Mouse (Mus musculus): ENCODE results near the gene Ly6g6f. TPM values are rescaled to one million over a fixed set of nuclear protein-coding genes. Genes with fewer than 3 reads are reported as not detected.

Gene Ly6g6f
- polyA plus RNA-seq, 1 experiment from 2014 or later = 10.5 TPM

DNA sequence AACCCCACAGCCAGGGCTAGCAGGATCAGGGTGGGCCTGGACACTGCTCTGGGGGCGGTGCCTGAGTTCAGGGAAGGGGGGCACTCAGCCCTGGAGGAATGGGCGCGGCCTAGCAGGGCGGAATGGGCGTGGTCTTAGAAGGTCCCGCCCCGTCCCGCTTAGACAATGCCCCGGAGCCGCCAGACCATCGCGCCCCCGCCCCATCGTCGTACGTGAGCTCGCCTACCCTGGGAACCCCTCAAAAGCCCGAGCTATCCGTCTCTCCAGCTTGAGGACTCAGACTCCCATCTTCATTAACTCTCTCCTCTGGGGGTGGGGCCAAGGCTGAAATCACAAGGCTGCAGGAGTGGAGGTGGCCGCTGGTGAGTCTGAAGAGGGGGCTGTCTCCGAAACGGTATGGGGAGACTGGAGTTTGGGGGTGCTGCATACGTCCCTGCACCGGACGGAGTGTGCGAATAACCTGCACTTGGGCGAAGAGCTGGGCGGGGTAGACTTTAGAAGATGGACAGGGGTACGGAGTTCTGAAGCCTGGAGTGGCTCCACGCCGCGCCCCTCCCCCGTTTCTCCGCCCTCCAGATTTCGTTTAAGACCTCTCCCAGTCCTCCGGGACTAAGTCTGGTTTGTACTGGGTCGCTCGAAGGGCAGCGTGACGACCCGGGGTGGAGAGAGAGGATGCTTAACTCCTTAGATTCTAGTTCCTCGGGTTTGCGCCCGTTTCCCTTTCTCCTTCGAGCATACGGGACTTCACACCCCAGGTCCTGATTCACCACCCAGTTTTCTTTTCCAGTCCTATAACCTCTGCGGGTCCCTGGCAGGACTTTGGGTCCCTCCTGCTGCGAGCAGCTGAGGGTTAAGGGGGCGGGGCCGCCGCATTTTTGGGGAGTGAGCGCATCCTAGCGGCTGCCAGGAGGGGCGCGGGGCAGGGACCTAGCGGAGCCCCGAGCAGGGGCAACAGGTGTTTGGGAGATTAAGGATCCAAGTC is 26.2 kb downstream of the Ly6g6f start, which contains the start of gene Ddah2:
Gene Ddah2 (plus strand): TSS at position 125 of the 982 bp plus-strand sequence.
- Histone ChIP-seq H3K27ac (peak within 1 kb of the TSS; percentile 74), H3K36me3 (peaks cover 56% of the 10 kb centered on the region)

DNA sequence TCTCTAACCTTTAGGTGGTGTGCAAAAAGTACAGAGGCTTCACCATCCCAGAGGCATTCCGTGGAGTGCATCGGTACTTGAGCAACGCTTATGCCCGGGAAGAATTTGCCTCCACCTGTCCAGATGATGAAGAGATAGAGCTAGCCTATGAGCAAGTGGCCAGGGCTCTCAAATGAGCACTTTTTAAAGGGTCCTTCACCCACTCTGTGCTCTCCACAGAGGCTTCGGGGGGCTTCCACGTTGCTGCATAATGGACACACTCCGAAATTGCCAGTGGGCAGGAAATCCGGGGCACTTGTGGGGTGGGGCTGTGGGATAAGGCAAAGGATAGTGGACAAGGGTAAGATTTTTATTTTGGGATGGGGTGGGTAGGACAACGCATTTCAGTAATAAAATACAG is 27.1 kb downstream of the Ly6g6f start:
- H3K27ac ChIP-seq = 0 out of 2 replicates have a peak overlapping the region, but pooled peaks have one; percentile 74
- WGBS (ENCODE audit: insufficient replicate concordance) = 67% methylated on average over 9 of the region's 9 CpGs
- H3K36me3 ChIP-seq = peaks cover 65% of the 10 kb centered on the region
- H3K4me2 ChIP-seq = peak overlapping the region; percentile 93
- H3K9me3 ChIP-seq (replicated peaks) = no peaks in the 10 kb centered on the region
- peaks cover 63% of the 10 kb centered on the region for H3K4me1 ChIP-seq
- no peak overlapping the region for H3K9ac ChIP-seq
- H3K27me3 ChIP-seq (replicated peaks) = peaks cover 16% of the 10 kb centered on the region
- no peak for ATAC-seq
- H3K4me3 ChIP-seq = peak overlapping the region; percentile 63; the same call in 1 of the 2 replicates

More for the DNA sequence above, 26.2 kb downstream of the Ly6g6f start, which contains the start of gene Ddah2:
- 1% methylated on average over 57 of the region's 57 CpGs for WGBS (ENCODE audit: insufficient replicate concordance)
- peak; percentile 77 for ATAC-seq
- Histone ChIP-seq H3K9ac (peak within 1 kb of the TSS; percentile 70), H3K4me1 (peaks cover 62% of the 10 kb centered on the region), H3K27me3 (replicated peaks) (peaks cover 25% of the 10 kb centered on the region), H3K9me3 (replicated peaks) (no peaks in the 10 kb centered on the region), H3K4me2 (peak within 1 kb of the TSS; percentile 93), H3K4me3 (peak within 1 kb of the TSS; percentile 63)

DNA sequence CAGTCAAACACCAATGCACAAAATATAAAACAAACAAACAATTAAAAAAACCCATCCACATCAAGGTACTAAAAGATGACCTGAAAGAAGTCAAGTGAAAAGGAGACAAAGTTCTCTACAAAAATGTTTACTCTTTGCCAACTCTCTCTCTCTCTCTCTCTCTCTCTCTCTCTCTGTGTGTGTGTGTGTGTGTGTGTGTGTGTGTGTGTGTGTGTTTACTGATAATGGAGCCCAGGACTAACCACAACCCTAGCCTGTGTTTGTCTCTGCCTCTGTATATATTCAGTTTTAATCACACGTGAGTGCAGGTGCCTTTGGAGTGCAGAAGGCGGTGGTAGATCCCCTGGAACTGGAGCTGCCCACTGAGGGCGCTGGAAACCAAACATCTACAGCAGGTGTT is 28.3 kb downstream of the Ly6g6f start:
- 36% methylated on average over 3 of the region's 3 CpGs for WGBS (ENCODE audit: insufficient replicate concordance)
- peaks cover 73% of the 10 kb centered on the region for H3K4me1 ChIP-seq
- H3K27ac ChIP-seq = peak overlapping the region; percentile 49; the same call in 1 of the 2 replicates
- peak overlapping the region; percentile 5; the same call in 1 of the 2 replicates for H3K9ac ChIP-seq
- peaks cover 77% of the 10 kb centered on the region for H3K36me3 ChIP-seq
- peaks cover 10% of the 10 kb centered on the region; the same call in 1 of the 2 replicates for H3K27me3 ChIP-seq (replicated peaks)
- no peak for ATAC-seq
- H3K9me3 ChIP-seq (replicated peaks) = no peaks in the 10 kb centered on the region
- H3K4me3 ChIP-seq = no peak overlapping the region
- no peak overlapping the region for H3K4me2 ChIP-seq

DNA sequence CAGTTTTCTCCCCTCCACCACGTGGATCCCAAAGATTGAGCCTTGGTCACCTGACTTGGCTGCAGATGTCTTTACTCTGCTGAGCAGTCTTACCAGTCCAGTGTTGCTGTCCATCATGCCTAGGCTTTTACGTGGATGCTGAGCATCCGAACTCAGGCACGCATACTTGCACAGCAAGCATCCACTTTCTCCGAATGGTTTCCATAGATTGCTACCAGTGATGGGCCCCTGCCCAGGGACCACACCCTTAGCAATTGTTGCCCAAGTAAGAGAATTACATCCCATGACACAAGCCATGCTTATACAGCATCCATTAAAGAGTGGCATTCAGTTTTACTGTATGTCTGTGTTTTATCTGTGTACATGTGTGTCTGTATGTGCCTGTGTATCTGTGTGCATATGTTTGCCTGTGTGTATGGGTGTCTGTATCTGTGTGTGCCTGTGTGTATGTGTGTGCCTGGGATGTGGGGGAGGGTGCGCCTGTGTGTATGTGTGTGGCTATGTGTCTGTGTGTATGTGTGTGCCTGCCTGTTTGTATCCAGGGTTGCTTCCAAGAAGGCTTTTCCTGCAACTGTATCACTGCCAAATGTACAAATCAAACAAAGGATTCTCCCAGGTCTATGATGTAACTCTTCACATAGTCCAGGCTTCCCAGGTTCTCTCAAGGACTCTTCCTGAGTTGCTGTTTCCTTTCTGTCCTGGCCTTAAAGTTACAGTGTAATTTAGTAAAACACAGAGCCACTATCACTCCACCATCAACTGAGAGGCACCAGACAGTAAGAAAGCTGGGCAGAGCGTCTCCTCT is 29.5 kb downstream of the Ly6g6f start:
- no peak for ATAC-seq
- WGBS (ENCODE audit: insufficient replicate concordance) = 82% methylated on average over 7 of the region's 7 CpGs
- H3K27me3 ChIP-seq (replicated peaks) = 0 out of 2 replicates have a peak, but pooled peaks cover 4% of the 10 kb centered on the region
- no peaks in the 10 kb centered on the region for H3K9me3 ChIP-seq (replicated peaks)
- H3K36me3 ChIP-seq = peaks cover 69% of the 10 kb centered on the region
- no peak overlapping the region for H3K4me2 ChIP-seq
- no peak overlapping the region for H3K4me3 ChIP-seq
- no peak overlapping the region for H3K9ac ChIP-seq
- no peak overlapping the region; the same call in 1 of the 2 replicates for H3K27ac ChIP-seq
- H3K4me1 ChIP-seq = peaks cover 75% of the 10 kb centered on the region

DNA sequence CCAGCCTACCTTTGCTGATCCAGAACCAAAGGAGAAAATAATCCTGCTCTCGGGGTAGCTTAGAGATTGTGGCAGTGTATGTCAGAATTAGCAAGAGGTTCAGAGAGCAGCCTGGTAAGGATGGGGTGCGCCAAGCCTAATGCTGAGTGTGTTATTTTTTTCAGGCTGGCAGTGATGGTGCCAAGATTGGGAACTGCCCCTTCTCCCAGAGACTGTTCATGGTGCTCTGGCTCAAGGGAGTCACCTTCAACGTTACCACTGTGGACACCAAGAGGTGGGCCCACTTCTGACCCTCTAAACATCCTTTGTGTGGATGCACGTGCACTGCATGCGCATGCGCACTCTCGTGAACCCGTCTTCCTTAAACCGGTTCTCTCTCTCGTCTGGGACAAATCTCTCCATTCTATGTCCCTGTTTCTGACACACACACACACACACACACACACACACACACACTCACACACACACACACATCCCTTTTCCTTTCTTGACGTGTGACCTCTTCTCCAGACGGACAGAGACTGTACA is 33.1 kb downstream of the Ly6g6f start:
- Histone ChIP-seq H3K4me1 (peaks cover 69% of the 10 kb centered on the region), H3K36me3 (peaks cover 53% of the 10 kb centered on the region), H3K9me3 (replicated peaks) (no peaks in the 10 kb centered on the region), H3K4me3 (peak overlapping the region; percentile 88), H3K27ac (peak overlapping the region; percentile 94), H3K9ac (peak overlapping the region; percentile 92), H3K4me2 (peak overlapping the region; percentile 98), H3K27me3 (replicated peaks) (no peaks in the 10 kb centered on the region)
- no peak for ATAC-seq
- 79% methylated on average over 12 of the region's 12 CpGs for WGBS (ENCODE audit: insufficient replicate concordance)

DNA sequence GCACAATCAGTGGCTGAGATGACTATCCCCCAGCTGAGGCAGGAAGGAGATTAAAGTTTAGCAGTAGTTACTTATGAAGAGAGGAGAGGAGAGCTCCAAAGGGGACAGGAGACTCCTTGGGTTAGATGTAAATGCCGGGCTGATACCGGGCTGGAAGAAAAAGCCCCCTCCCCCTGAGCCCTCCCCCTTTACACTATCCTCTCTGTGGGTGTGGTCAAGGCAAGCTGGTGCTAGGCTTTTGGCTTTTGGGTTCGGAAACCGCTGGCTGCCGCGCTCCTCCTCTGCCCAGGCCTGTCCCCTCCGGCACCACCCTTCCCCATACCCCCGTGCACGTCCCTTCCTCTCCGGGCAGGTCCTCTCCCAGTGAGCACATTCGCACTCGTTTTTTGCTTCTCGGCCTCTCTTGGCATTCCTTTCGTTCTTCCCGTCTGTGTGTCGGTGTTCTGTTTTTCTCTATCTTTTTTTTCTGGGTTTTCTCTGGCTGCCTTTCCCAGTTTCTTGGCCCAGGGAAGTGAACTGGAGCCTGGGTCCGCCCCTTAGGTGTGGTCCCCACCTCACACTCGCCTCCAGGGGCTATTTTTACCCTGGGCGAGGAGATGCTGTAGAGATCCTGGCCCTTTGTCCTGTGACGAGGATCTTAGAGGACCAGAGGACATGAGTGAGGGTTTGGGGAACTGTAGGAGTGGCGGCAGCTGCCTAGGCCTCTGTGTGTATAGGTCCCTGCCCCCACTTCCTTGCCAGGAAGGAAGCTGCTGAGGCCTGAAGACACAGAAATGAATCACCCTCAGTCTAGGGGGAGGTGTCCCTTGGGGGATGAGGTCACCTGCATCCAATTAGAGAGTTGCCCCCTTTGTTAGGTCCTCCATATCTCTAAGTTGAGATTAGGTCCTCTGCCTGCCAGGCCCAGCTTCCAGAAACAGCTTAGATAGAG is 34.0 kb downstream of the Ly6g6f start:
- Histone ChIP-seq H3K4me2 (peak overlapping the region; percentile 98), H3K9me3 (replicated peaks) (no peaks in the 10 kb centered on the region), H3K9ac (peak overlapping the region; percentile 92), H3K36me3 (peaks cover 45% of the 10 kb centered on the region), H3K27me3 (replicated peaks) (no peaks in the 10 kb centered on the region), H3K4me3 (peak overlapping the region; percentile 88), H3K4me1 (peaks cover 72% of the 10 kb centered on the region), H3K27ac (peak overlapping the region; percentile 94)
- ATAC-seq = peak; percentile 53
- 3% methylated on average over 21 of the region's 21 CpGs for WGBS (ENCODE audit: insufficient replicate concordance)

DNA sequence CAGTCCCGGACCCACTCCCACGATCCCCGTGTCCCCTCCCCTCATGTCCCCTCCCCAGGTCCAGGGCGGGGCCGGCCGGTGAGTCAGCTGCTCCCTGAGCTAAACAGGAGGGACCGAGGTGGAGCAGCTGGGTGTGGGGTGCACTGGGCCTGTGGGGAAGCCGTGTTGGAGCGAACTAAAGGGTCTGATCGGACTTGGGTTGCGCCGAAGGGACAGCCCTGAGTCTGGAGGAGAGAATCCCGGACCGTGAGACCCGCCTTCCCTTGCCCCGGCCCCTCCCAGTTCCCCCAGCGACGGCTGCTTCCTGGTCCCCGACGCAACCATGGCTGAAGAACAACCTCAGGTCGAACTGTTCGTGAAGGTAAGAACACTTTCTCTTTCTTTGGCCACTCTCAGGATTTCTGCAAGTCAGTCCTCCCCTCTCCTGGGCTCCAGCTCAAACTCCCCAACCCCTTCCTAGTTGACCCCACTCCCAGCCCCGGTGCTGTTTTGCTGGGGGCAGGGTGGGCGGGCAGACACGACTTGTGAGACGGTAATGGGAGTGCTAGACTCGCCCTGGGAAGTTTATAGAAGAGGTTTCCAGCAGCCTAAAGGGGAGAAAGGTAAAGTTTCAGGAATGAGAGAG is 35.2 kb downstream of the Ly6g6f start:
- Histone ChIP-seq H3K9ac (peak overlapping the region; percentile 92), H3K4me1 (peaks cover 73% of the 10 kb centered on the region), H3K9me3 (replicated peaks) (no peaks in the 10 kb centered on the region), H3K36me3 (peaks cover 33% of the 10 kb centered on the region), H3K27ac (peak overlapping the region; percentile 94), H3K27me3 (replicated peaks) (no peaks in the 10 kb centered on the region), H3K4me3 (peak overlapping the region; percentile 88), H3K4me2 (peak overlapping the region; percentile 98)
- under 1% methylated on average over 27 of the region's 27 CpGs for WGBS (ENCODE audit: insufficient replicate concordance)
- peak; percentile 46 for ATAC-seq

DNA sequence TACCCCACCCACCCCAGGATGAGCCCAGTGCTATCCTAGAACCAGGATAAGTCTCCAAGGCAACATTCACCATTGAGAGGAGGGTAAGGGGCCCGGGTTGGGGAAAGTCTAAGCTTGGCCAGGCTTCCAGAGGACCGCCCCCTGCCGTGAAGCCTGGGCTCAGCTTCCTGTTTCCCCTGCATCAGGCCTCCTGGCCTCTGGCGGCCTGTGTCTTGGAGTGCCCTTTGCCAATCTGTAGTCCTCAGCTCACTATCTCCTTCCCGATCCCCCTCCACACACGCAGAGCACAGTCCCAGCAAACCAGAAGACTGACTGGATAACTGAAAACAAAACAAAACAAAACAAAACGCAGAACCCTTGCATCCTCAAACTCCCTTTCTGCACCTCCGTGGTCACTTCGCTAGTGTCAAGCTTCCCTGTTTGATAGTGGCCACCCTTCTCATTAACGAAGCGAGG is 35.8 kb downstream of the Ly6g6f start, which contains the start of gene Clic1:
Gene Clic1 (plus strand): TSS at position 406 of the 456 bp plus-strand sequence.
- ATAC-seq = no peak
- H3K4me1 ChIP-seq = peaks cover 79% of the 10 kb centered on the region
- peak within 1 kb of the TSS; percentile 92 for H3K9ac ChIP-seq
- no peaks in the 10 kb centered on the region for H3K27me3 ChIP-seq (replicated peaks)
- H3K36me3 ChIP-seq = peaks cover 26% of the 10 kb centered on the region
- peak within 1 kb of the TSS; percentile 98 for H3K4me2 ChIP-seq
- H3K4me3 ChIP-seq = peak within 1 kb of the TSS; percentile 88
- H3K9me3 ChIP-seq (replicated peaks) = no peaks in the 10 kb centered on the region
- peak within 1 kb of the TSS; percentile 94 for H3K27ac ChIP-seq
- 2% methylated on average over 11 of the region's 11 CpGs for WGBS (ENCODE audit: insufficient replicate concordance)

DNA sequence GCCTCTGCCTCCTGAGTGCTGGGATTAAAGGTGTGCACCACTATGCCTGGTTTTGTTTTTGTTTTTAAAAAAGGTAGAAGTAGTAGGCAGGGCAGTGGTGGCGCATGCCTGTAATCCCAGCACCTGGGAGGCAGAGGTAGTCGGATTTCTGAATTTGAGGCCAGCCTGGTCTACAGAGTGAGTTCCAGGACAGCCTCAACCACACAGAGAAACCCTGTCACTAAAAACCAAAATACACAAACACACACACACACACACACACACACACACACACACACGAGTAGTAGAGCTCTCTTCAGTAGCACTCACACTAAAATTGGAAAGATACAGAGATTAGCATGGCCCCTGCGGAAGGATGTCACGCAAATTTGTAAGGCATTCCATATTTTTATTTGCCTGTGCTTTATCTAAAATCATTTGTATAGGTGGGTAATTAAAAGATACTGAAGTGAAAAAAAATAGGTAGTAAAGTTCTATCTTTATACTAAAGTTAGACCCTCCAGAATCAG is 36.4 kb downstream of the Ly6g6f start:
- Histone ChIP-seq H3K9ac (peak overlapping the region; percentile 92), H3K36me3 (peaks cover 20% of the 10 kb centered on the region), H3K27me3 (replicated peaks) (no peaks in the 10 kb centered on the region), H3K4me1 (peaks cover 85% of the 10 kb centered on the region), H3K4me3 (peak overlapping the region; percentile 88; the same call in 1 of the 2 replicates), H3K27ac (peak overlapping the region; percentile 94), H3K4me2 (peak overlapping the region; percentile 98), H3K9me3 (replicated peaks) (no peaks in the 10 kb centered on the region)
- ATAC-seq = no peak
- 36% methylated on average over 5 of the region's 5 CpGs for WGBS (ENCODE audit: insufficient replicate concordance)

All from liver, embryonic 12.5 days (tissue).